Mouse (Mus musculus) layer of hippocampus, adult 9-11 months (tissue): ENCODE measurements around the gene Snx17.

Experiments
- DNase-seq: peaks from one replicate; pipeline ENCODE4 v3.0.0; 2022

The Snx17 gene

GRCm38 (mm10) chr5:31240637-31241521, 47.9 kb downstream of the Snx17 start, which contains the start of the genes Nrbp1 and Gm9970:
Gene Nrbp1, plus strand, starts transcription at chr5:31240864.
Gene Gm9970, minus strand, starts transcription at chr5:31241232.
- peak; percentile 97 for DNase-seq

GRCm38 (mm10) chr5:31241522-31242034, 48.6 kb downstream of the Snx17 start:
- DNase-seq = no peak

GRCm38 (mm10) chr5:31242191-31242590, 49.2 kb downstream of the Snx17 start:
- no peak for DNase-seq
